Mouse (Mus musculus): Measurements from ENCODE around the gene Ranbp3. TPM values are rescaled to one million over a fixed set of nuclear protein-coding genes. Genes with fewer than 3 reads are reported as not detected.
A peak's percentile ranks its signal among the peaks of the same experiment; 100 is the strongest.

Ranbp3 gene
- polyA plus RNA-seq, 1 experiment from 2014 or later: 86.5 TPM

- Histone ChIP-seq H3K4me1 (ENCODE audit: control insufficient read depth, insufficient read depth, low read length) (no peaks in the 10 kb centered on the region), H3K27me3 (ENCODE audit: control insufficient read depth, insufficient read depth, low read length) (no peaks in the 10 kb centered on the region), H3K27ac (ENCODE audit: low read length) (no peak overlapping the region), H3K9ac (replicated peaks; ENCODE audit: low read depth, low read length) (no peak overlapping the region), H3K36me3 (ENCODE audit: control insufficient read depth, insufficient read depth, low read length) (peaks cover 86% of the 10 kb centered on the region), H3K9me3 (ENCODE audit: control insufficient read depth, low read depth, low read length) (no peaks in the 10 kb centered on the region), H3K4me3 (ENCODE audit: low read depth, low read length) (no peak overlapping the region), H3K4me2 (replicated peaks; ENCODE audit: low read depth, low read length) (no peak overlapping the region)
- no peak for ATAC-seq (ENCODE audit: insufficient number of reproducible peaks, insufficient read depth, low FRiP score, low read depth)
- WGBS: 76% methylated on average over 4 of the region's 4 CpGs
Observed at GRCm38 (mm10) chr17:56708692-56709091, 35.6 kb downstream of the Ranbp3 start.

GRCm38 (mm10) chr17:56709708-56710107 is 36.6 kb downstream of the Ranbp3 start:
- no peaks in the 10 kb centered on the region for H3K27me3 ChIP-seq (ENCODE audit: control insufficient read depth, insufficient read depth, low read length)
- no peak overlapping the region for H3K9ac ChIP-seq (replicated peaks; ENCODE audit: low read depth, low read length)
- H3K4me3 ChIP-seq (ENCODE audit: low read depth, low read length): no peak overlapping the region
- H3K36me3 ChIP-seq (ENCODE audit: control insufficient read depth, insufficient read depth, low read length): peaks cover 76% of the 10 kb centered on the region
- H3K27ac ChIP-seq (ENCODE audit: low read length): no peak overlapping the region
- no peaks in the 10 kb centered on the region for H3K9me3 ChIP-seq (ENCODE audit: control insufficient read depth, low read depth, low read length)
- no peaks in the 10 kb centered on the region for H3K4me1 ChIP-seq (ENCODE audit: control insufficient read depth, insufficient read depth, low read length)
- 85% methylated on average over 3 of the region's 3 CpGs for WGBS
- H3K4me2 ChIP-seq (replicated peaks; ENCODE audit: low read depth, low read length): no peak overlapping the region
- ATAC-seq (ENCODE audit: insufficient number of reproducible peaks, insufficient read depth, low FRiP score, low read depth): no peak

- peak overlapping the region; percentile 81; the same call in 1 of the 2 replicates for H3K4me3 ChIP-seq (ENCODE audit: low read depth, low read length)
Observed at GRCm38 (mm10) chr17:56715360-56715759, 42.3 kb downstream of the Ranbp3 start.

GRCm38 (mm10) chr17:56715914-56716654 is 43.0 kb downstream of the Ranbp3 start:
- H3K27me3 ChIP-seq (ENCODE audit: control insufficient read depth, insufficient read depth, low read length): no peaks in the 10 kb centered on the region
- H3K27ac ChIP-seq (ENCODE audit: low read length): peak overlapping the region; percentile 73; the same call in 1 of the 2 replicates
- H3K36me3 ChIP-seq (ENCODE audit: control insufficient read depth, insufficient read depth, low read length): peaks cover 12% of the 10 kb centered on the region
- H3K4me3 ChIP-seq (ENCODE audit: low read depth, low read length): peak overlapping the region; percentile 81
- no peak for ATAC-seq (ENCODE audit: insufficient number of reproducible peaks, insufficient read depth, low FRiP score, low read depth)
- H3K4me2 ChIP-seq (replicated peaks; ENCODE audit: low read depth, low read length): peak overlapping the region; percentile 65
- 23% methylated on average over 22 of the region's 22 CpGs for WGBS
- peak overlapping the region; percentile 73 for H3K9ac ChIP-seq (replicated peaks; ENCODE audit: low read depth, low read length)
- H3K9me3 ChIP-seq (ENCODE audit: control insufficient read depth, low read depth, low read length): no peaks in the 10 kb centered on the region
- H3K4me1 ChIP-seq (ENCODE audit: control insufficient read depth, insufficient read depth, low read length): peaks cover 15% of the 10 kb centered on the region; the same call in 1 of the 2 replicates

More at GRCm38 (mm10) chr17:56715360-56715759, 42.3 kb downstream of the Ranbp3 start:
- Histone ChIP-seq H3K9me3 (ENCODE audit: control insufficient read depth, low read depth, low read length) (no peaks in the 10 kb centered on the region), H3K9ac (replicated peaks; ENCODE audit: low read depth, low read length) (no peak overlapping the region), H3K4me2 (replicated peaks; ENCODE audit: low read depth, low read length) (peak overlapping the region; percentile 65; the same call in 1 of the 2 replicates), H3K27me3 (ENCODE audit: control insufficient read depth, insufficient read depth, low read length) (no peaks in the 10 kb centered on the region), H3K27ac (ENCODE audit: low read length) (no peak overlapping the region), H3K4me1 (ENCODE audit: control insufficient read depth, insufficient read depth, low read length) (peaks cover 15% of the 10 kb centered on the region; the same call in 1 of the 2 replicates), H3K36me3 (ENCODE audit: control insufficient read depth, insufficient read depth, low read length) (peaks cover 20% of the 10 kb centered on the region)
- no peak for ATAC-seq (ENCODE audit: insufficient number of reproducible peaks, insufficient read depth, low FRiP score, low read depth)
- WGBS: 61% methylated on average over 11 of the region's 11 CpGs

- peak; percentile 92 for ATAC-seq (ENCODE audit: insufficient number of reproducible peaks, insufficient read depth, low FRiP score, low read depth)
- under 1% methylated on average over 55 of the region's 55 CpGs for WGBS
Observed at GRCm38 (mm10) chr17:56716655-56717362, 43.7 kb downstream of the Ranbp3 start.

GRCm38 (mm10) chr17:56717363-56718058 is 44.4 kb downstream of the Ranbp3 start, which contains the start of the genes Ndufa11 and Vmac:
Gene Ndufa11, plus strand, starts transcription at chr17:56717767.
Gene Vmac, minus strand, starts transcription at chr17:56718022.
- ATAC-seq (ENCODE audit: insufficient number of reproducible peaks, insufficient read depth, low FRiP score, low read depth): peak; percentile 81
- H3K9me3 ChIP-seq (ENCODE audit: control insufficient read depth, low read depth, low read length): no peaks in the 10 kb centered on the region
- peak within 1 kb of the TSS; percentile 81 for H3K4me3 ChIP-seq (ENCODE audit: low read depth, low read length)
- H3K27ac ChIP-seq (ENCODE audit: low read length): peak within 1 kb of the TSS; percentile 73; the same call in 1 of the 2 replicates
- H3K36me3 ChIP-seq (ENCODE audit: control insufficient read depth, insufficient read depth, low read length): peaks cover 6% of the 10 kb centered on the region
- peak within 1 kb of the TSS; percentile 81 for H3K4me2 ChIP-seq (replicated peaks; ENCODE audit: low read depth, low read length)
- no peaks in the 10 kb centered on the region for H3K27me3 ChIP-seq (ENCODE audit: control insufficient read depth, insufficient read depth, low read length)
- peak within 1 kb of the TSS; percentile 94 for H3K9ac ChIP-seq (replicated peaks; ENCODE audit: low read depth, low read length)
- WGBS: under 1% methylated on average over 59 of the region's 59 CpGs
- peaks cover 15% of the 10 kb centered on the region; the same call in 1 of the 2 replicates for H3K4me1 ChIP-seq (ENCODE audit: control insufficient read depth, insufficient read depth, low read length)

More at GRCm38 (mm10) chr17:56716655-56717362, 43.7 kb downstream of the Ranbp3 start:
- Histone ChIP-seq H3K27me3 (ENCODE audit: control insufficient read depth, insufficient read depth, low read length) (no peaks in the 10 kb centered on the region), H3K9me3 (ENCODE audit: control insufficient read depth, low read depth, low read length) (no peaks in the 10 kb centered on the region), H3K27ac (ENCODE audit: low read length) (peak overlapping the region; percentile 73; the same call in 1 of the 2 replicates), H3K4me3 (ENCODE audit: low read depth, low read length) (peak overlapping the region; percentile 81), H3K4me2 (replicated peaks; ENCODE audit: low read depth, low read length) (peak overlapping the region; percentile 81), H3K4me1 (ENCODE audit: control insufficient read depth, insufficient read depth, low read length) (peaks cover 15% of the 10 kb centered on the region; the same call in 1 of the 2 replicates), H3K9ac (replicated peaks; ENCODE audit: low read depth, low read length) (peak overlapping the region; percentile 73), H3K36me3 (ENCODE audit: control insufficient read depth, insufficient read depth, low read length) (peaks cover 5% of the 10 kb centered on the region)

- no peak overlapping the region for H3K4me2 ChIP-seq (replicated peaks; ENCODE audit: low read depth, low read length)
- ATAC-seq (ENCODE audit: insufficient number of reproducible peaks, insufficient read depth, low FRiP score, low read depth): no peak
- 48% methylated on average over 5 of the region's 5 CpGs for WGBS
- no peak overlapping the region for H3K4me3 ChIP-seq (ENCODE audit: low read depth, low read length)
- no peak overlapping the region for H3K27ac ChIP-seq (ENCODE audit: low read length)
- no peak overlapping the region for H3K9ac ChIP-seq (replicated peaks; ENCODE audit: low read depth, low read length)
- H3K36me3 ChIP-seq (ENCODE audit: control insufficient read depth, insufficient read depth, low read length): peaks cover 11% of the 10 kb centered on the region; the same call in 1 of the 2 replicates
- H3K9me3 ChIP-seq (ENCODE audit: control insufficient read depth, low read depth, low read length): peaks cover 3% of the 10 kb centered on the region; the same call in 1 of the 2 replicates
- peaks cover 17% of the 10 kb centered on the region; the same call in 1 of the 2 replicates for H3K4me1 ChIP-seq (ENCODE audit: control insufficient read depth, insufficient read depth, low read length)
- H3K27me3 ChIP-seq (ENCODE audit: control insufficient read depth, insufficient read depth, low read length): no peaks in the 10 kb centered on the region
Observed at GRCm38 (mm10) chr17:56722441-56722840, 49.3 kb downstream of the Ranbp3 start.
